Mouse (Mus musculus): Measurements from ENCODE around the gene Odf4.

Gene Odf4

DNA sequence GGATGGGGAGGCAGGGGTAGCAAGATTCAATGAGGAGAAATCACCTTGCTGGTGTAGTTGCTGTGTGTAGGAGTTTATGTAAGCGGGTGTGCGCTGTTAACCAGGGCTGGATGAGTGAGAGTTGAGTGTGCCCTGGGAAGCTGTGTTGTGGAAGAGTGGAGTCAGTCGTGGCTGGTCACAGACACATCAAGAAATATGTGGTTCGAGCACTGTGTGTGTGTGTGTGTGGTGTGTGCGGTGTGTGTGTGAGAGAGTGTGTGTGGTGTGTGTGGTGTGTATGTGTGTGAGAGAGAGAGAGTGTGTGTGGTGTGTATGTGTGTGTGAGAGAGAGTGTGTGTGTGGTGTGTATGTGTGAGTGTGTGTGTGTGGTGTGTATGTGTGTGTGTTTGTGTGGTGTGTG, 28.6 kb upstream of the Odf4 start:
- TF ChIP-seq GATA4 (IDR thresholded peaks at IDR 0.05; ENCODE audit: insufficient replicate concordance, low read length) = no peak

DNA sequence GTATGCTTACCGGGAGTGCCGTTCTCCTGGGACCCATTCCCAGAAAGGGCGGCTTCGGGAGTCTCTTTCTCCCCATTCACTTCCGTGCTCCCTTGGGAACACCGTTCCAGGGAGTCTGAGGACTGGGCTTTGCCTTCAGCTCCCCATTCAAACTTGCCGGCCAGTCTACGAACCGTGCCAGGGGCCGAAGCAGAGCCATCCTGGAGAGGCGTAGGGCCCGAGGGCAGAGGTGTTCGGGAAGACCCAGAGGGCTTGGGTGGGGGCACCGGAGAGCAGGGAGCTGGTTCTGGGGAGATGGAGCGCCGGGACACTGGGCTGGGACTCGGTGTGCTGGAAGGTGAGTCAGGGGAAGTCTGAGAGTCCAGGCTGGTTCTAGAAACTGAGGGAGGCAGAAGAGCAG, 27.5 kb upstream of the Odf4 start:
- TF ChIP-seq GATA4 (IDR thresholded peaks at IDR 0.05; ENCODE audit: insufficient replicate concordance, low read length) = no peak

DNA sequence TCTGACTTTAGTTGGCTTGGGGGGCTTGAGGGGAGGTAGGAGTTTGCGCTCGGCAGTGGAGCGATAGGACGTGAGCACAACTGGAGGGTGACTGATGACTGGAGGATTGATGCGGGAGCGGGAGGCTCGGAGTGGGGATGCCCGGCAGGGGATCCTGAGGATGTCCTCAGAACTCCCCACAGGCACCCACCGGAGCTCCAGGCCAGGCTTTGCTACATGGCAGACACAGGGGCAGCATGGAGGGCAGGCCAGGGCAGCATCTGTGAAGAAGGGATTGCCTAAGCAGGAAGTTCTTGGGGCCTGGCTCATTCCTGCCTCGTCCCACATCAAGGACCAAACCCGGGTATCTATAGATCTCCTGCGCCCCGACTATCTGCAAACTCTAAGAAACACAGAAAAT, 27.0 kb upstream of the Odf4 start:
- TF ChIP-seq GATA4 (IDR thresholded peaks at IDR 0.05; ENCODE audit: insufficient replicate concordance, low read length) = no peak

GRCm38 (mm10) chr11:68947542-68947993, 20.7 kb upstream of the Odf4 start:
- no peak for TF ChIP-seq GATA4 (IDR thresholded peaks at IDR 0.05; ENCODE audit: insufficient replicate concordance, low read length)

DNA sequence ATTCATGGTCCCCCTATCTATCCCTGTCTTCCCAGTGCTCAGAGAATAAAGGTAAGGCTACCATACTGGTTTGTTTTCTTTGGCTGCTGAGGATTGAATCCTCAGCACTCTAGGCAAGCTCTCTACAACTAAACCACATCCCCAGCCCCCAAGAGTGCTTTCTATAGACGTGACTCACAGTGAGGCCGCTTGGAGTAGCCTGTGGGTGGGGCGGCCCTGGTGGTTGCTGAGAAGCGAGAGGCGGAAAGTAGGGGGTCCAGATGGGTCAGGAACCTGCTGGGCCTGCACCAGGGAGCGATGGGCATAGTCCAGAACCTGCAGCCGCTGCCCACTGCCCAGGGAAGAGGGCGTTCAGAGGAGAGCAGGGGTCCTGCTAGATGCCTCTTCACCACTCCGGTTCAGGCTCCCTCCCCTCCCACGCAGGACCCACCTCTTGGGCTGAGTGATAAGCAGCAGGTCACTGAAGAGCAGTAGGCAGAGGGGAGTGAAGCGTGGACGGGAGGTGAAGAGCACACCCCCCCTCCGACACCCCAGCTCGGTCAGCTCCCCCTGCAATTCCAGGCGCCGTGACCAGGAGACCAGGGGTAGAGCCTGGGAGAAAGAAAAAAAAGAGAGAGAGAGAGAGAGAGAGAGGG, 20.0 kb upstream of the Odf4 start:
- no peak for TF ChIP-seq GATA4 (IDR thresholded peaks at IDR 0.05; ENCODE audit: insufficient replicate concordance, low read length)

DNA sequence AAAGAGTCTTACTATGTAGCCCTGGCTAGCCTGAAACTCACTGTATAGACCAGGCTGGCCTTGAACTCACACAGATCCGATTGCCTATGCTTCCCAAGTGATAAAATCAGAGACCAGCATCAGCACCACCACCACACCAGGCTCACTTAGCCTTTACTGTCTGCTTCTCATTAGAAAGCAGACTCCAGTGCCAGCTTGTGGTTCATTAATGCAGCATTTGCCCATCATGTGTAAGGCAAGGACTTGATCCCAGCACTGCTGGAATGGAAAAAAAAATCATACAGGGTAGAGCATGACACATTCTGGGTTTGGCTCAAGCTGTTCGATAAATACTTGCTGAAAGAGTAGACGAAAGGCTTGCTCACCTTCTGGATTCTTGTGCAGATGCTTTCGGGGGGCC, 19.1 kb upstream of the Odf4 start:
- TF ChIP-seq GATA4 (IDR thresholded peaks at IDR 0.05; ENCODE audit: insufficient replicate concordance, low read length) = no peak

GRCm38 (mm10) chr11:68945245-68945644, 18.4 kb upstream of the Odf4 start:
- no peak for TF ChIP-seq GATA4 (IDR thresholded peaks at IDR 0.05; ENCODE audit: insufficient replicate concordance, low read length)

DNA sequence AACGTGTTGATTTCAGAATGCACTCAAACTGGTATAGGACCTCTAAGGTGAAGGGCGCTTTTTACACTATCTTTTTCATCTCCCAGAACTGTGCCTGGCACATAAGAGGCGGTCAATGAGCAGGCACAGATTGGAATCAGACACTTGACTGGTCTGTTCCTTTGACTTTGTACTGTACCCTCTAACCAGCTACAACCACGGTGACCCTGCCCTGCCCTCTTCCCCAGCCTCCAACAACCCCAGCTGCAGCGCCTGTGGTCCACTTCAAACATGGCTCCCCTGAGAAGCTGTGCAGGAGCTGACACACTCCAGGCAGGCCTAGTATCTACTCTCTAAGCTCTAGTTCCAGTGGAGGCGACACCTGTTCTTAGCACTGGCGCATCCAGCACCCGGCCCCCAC, 15.8 kb upstream of the Odf4 start:
- no peak for TF ChIP-seq GATA4 (IDR thresholded peaks at IDR 0.05; ENCODE audit: insufficient replicate concordance, low read length)

DNA sequence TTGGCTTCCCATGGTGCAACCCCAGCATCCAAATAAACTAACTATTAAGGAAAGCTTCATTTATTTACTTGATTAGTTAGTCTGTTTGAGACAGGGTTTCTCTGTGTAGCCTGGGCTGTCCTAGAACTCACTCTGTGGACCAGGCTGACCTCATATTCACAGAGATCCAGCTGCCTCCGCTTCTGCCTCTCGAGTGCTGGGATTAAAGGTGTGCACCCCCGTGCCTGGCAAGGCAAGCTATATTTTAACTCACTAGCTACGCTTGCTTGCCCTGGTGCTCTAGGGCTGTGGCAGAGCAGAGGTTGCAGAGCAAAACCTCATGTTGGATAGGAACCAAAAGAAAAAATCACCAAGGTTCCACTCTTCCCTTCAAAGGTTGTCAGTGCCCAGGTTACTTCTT, 13.6 kb upstream of the Odf4 start:
- no peak for TF ChIP-seq GATA4 (IDR thresholded peaks at IDR 0.05; ENCODE audit: insufficient replicate concordance, low read length)

DNA sequence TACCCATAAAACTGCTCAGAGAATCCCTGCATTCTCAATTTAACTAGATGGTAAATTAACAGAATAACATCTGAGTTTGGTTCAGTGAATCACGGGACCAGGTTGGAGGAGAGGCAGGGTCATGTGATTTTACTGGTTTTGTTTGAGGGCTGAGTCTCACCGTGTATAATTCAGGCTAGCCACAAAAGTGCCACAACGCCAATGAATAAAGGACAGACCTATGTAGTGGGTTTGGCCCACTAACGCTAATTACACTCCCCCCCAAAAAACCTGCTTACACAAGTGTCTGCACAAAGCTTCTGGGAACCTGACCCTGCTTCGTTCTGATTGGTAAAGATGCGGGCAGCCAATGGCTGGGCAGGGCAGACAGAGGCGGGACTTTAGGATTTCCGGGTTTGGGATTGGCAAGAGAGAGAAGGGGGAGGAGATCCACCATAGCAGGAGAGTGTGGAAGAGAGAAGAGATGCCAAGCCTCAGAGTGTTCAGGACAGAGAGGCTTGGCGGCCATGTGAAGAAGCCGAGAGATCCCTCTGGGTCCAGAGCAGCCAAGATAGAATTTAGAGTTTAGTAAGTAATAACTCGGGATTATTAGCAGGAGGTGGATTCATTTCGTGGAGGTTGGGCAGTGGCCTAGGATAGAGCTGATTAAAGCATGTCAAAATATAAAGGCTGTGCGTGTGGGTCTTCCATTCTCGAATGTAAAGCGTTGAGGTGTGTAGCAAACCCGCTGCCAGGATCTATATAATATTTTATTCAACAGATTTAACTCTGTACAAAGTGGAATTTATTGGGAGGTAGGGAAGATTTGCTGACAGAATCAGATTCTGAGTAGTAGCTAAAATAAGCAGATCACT, 12.8 kb upstream of the Odf4 start:
- TF ChIP-seq GATA4 (IDR thresholded peaks at IDR 0.05; ENCODE audit: insufficient replicate concordance, low read length) = no peak

- TF ChIP-seq GATA4 (IDR thresholded peaks at IDR 0.05; ENCODE audit: insufficient replicate concordance, low read length) = no peak
Measured at GRCm38 (mm10) chr11:68933885-68934507, 7.1 kb upstream of the Odf4 start.

DNA sequence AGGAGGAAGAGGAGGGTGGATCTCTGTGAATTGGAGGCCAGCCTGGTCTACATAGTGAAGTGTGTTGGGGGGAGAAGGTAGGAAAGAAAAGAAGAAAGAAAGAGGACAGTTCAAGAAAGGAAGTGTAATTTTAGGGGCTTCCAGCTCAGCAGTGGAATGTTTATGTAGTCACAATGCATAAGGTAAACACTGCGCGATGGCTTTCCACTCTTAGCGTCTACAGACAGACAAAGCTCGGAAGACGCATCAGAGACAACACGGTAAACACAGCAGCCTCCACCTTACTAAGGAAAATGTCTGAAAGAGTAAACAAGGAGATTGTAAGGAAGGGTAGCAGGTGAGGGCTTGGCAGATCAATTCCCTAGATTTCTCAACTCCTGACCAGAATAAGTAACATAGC, 3.1 kb upstream of the Odf4 start:
- TF ChIP-seq GATA4 (IDR thresholded peaks at IDR 0.05; ENCODE audit: insufficient replicate concordance, low read length) = no peak

DNA sequence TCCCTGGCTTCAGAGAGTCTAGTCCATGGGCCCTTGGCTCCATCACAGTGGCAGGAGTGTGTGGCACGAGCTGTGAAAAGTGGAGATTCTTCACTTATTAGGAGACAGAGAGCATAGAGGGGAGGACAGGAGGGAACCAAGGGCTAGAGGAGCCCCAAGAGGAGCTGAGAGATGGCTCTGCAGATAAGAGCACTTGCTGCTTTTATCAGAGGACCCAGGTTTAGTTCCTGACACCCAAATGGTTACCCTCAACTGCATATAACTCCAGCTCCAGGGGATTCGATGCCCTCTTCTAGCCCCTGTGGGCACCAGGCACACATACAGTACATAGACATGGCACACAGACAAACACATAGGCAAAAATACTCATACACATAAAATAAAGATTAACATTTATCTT, 2.1 kb downstream of the Odf4 start:
- no peak for TF ChIP-seq GATA4 (IDR thresholded peaks at IDR 0.05; ENCODE audit: insufficient replicate concordance, low read length)

- TF ChIP-seq GATA4 (IDR thresholded peaks at IDR 0.05; ENCODE audit: insufficient replicate concordance, low read length) = no peak
Measured at GRCm38 (mm10) chr11:68923191-68923590, 3.7 kb downstream of the Odf4 start.

- TF ChIP-seq GATA4 (IDR thresholded peaks at IDR 0.05; ENCODE audit: insufficient replicate concordance, low read length) = no peak
Measured at GRCm38 (mm10) chr11:68914566-68914965, 12.3 kb downstream of the Odf4 start.

- TF ChIP-seq GATA4 (IDR thresholded peaks at IDR 0.05; ENCODE audit: insufficient replicate concordance, low read length) = no peak
Measured at GRCm38 (mm10) chr11:68911531-68912177, 15.2 kb downstream of the Odf4 start.
